Mouse (Mus musculus) forebrain, embryonic 14.5 days (tissue): ENCODE data around the gene Spem1. TPM values are rescaled to one million over a fixed set of nuclear protein-coding genes. Genes with fewer than 3 reads are reported as not detected.

ENCODE experiments used
- ATAC-seq: fragments of 200-750 bp; cut with Nextera tagmentation; 2 replicates; pipeline ENCODE4 v1.8.0; 2017; ENCODE audit warnings: mild to moderate bottlenecking, moderate library complexity
- DNase-seq: peaks from one replicate; pipeline ENCODE4 v3.0.0-alpha.2; 2015; ENCODE audit warnings: low spot score
- H3K27ac ChIP-seq: fragments of 300-500 bp; sonication (generic); 2 replicates; pipeline ENCODE4 v1.5.1; 2014; ENCODE audit warnings: low read depth, mild to moderate bottlenecking, control low read depth, low read length, moderate library complexity
- H3K27me3 ChIP-seq: fragments of 300-500 bp; sonication (generic); replicated peaks from 2 replicates; pipeline ENCODE4 v1.6.1; 2014; ENCODE audit warnings: low read length, control low read depth, mixed read lengths; ENCODE audit not compliant: control insufficient read depth, insufficient read depth
- H3K36me3 ChIP-seq: fragments of 300-500 bp; sonication (generic); 2 replicates; pipeline ENCODE4 v1.6.1; 2014; ENCODE audit warnings: low read length, control low read depth; ENCODE audit not compliant: control insufficient read depth, insufficient read depth
- H3K4me1 ChIP-seq: fragments of 300-500 bp; sonication (generic); 2 replicates; pipeline ENCODE4 v1.6.1; 2014; ENCODE audit warnings: antibody characterized with exemption, low read length, control low read depth; ENCODE audit not compliant: control insufficient read depth, insufficient read depth
- H3K4me2 ChIP-seq: fragments of 300-500 bp; sonication (generic); 2 replicates; pipeline ENCODE4 v1.6.1; 2014; ENCODE audit warnings: mild to moderate bottlenecking, control low read depth, low read length
- H3K4me3 ChIP-seq: fragments of 300-500 bp; sonication (generic); 2 replicates; pipeline ENCODE4 v1.5.1; 2014; ENCODE audit warnings: low read depth, low read length, control low read depth
- H3K9ac ChIP-seq: fragments of 300-500 bp; sonication (generic); 2 replicates; pipeline ENCODE4 v1.6.1; 2014; ENCODE audit warnings: mild to moderate bottlenecking, low read length, control low read depth, moderate library complexity
- H3K9me3 ChIP-seq: fragments of 300-500 bp; sonication (generic); replicated peaks from 2 replicates; pipeline ENCODE4 v1.6.1; 2016; ENCODE audit warnings: low read length, control low read depth, mixed read lengths; ENCODE audit not compliant: control insufficient read depth
- WGBS: fragments of 180-500 bp; shearing (Covaris S2); extraction: QIAGEN DNeasy Blood & Tissue Kit; methylation state at CpG from one replicate; pipeline ENCODE4 v1.1.7; 2014; 5-methylcytosine and 5-hydroxymethylcytosine counted together
- polyA plus RNA-seq: library from polyadenylated mRNA; unstranded; fragments of >200 nt; fragmentation: Nextera tagmentation; extraction: Ambion mirVana; gene quantifications from 2 replicates; pipeline ENCODE4 v1.2.1, GENCODE M21; 2014

Spem1 gene
- polyA plus RNA-seq, 1 experiment from 2014 or later: 0.39 TPM

DNA sequence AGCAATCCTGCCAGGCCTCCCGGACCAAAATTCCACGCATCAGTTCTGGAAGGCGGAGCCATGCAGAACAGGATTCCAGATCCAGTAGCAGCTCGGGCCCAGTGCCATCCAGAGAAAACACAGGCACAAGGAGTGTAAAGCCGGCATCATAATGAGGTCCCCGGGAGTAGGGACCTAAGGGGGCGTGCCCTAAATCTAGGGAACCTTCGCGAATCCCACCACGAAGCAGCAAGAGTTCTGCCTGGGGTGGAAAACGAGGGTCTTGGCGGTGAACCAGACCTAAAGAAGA, 17.4 kb downstream of the Spem1 start:
- peak; percentile 20 for DNase-seq
- H3K27ac ChIP-seq: no peak overlapping the region
- H3K9ac ChIP-seq: peak overlapping the region; percentile 25; the same call in 1 of the 2 replicates
- 5% methylated on average over 12 of the region's 12 CpGs for WGBS
- H3K4me2 ChIP-seq: peak overlapping the region; percentile 98; the same call in 1 of the 2 replicates
- H3K4me1 ChIP-seq: peaks cover 37% of the 10 kb centered on the region
- H3K36me3 ChIP-seq: no peaks in the 10 kb centered on the region
- H3K9me3 ChIP-seq: no peaks in the 10 kb centered on the region
- no peak overlapping the region; the same call in 1 of the 2 replicates for H3K4me3 ChIP-seq
- peaks cover 27% of the 10 kb centered on the region for H3K27me3 ChIP-seq
- no peak for ATAC-seq

DNA sequence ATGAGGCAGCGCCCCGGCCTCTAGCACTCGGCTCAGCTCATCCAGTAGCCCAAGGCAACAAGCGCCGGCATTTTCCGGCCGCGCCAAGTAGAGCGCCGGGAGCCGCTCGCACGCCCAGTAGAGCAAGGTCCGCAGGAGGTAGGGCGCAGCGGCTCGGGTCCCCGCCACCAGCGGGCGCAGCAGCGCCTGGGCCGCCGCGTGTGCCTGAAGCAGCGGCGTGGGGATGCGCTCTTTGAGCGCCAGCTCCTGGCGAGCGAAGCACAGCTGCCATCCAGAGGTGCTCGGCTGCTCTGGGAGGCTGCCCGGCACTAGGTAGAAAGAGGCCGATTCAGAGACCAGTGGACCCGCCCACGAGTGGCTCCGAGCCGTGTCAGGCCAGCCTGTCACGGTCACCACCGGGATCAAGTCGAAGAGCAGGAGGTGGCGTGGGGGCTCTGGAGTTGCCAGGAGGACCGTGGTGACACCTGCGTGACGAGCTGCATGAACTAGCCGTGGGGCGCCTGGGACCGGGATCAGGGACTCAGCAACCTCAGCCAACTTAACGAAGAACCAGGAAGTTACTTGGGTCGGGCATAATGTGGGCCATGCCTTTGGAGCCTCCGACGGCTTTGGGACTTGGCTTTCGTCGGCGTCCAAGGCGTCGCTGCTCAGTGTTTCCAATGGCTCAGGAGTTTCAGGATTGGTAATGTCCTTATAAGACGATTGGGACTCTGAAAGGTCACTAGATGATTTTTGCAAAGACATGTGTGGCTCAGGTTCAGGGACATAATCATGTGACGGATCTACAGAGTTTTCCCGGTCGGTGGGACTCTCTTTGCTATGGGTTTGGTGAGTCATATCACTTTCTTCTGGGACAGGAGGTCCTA, 18.0 kb downstream of the Spem1 start:
- Histone ChIP-seq H3K9me3 (no peaks in the 10 kb centered on the region), H3K4me3 (peak overlapping the region; percentile 56), H3K4me1 (peaks cover 43% of the 10 kb centered on the region), H3K27me3 (peaks cover 27% of the 10 kb centered on the region), H3K36me3 (no peaks in the 10 kb centered on the region), H3K27ac (peak overlapping the region; percentile 70; the same call in 1 of the 2 replicates), H3K9ac (peak overlapping the region; percentile 75), H3K4me2 (peak overlapping the region; percentile 98)
- ATAC-seq (peak; percentile 33), DNase-seq (peak; percentile 76)
- under 1% methylated on average over 60 of the region's 60 CpGs for WGBS

DNA sequence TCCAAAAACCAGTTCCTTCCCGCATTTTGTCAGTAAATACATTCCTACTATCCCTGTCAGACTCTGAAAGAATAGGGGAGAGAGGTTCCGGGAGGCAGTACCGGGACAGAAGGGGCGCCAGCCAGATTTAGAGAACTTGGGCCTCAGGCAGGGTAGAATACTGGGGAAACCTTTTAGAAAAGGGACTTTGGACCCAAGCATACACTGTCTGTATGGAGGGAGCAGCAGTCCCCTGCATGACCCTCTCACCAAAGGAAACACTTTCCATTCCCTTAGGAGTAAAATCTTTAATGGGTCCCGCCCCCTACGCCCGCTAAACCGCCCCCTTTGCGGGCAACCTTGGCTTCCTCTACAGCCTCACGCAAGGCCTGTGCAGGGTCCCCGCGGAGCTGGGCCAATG, 18.7 kb downstream of the Spem1 start:
- Histone ChIP-seq H3K4me1 (peaks cover 46% of the 10 kb centered on the region), H3K4me2 (peak overlapping the region; percentile 98), H3K27me3 (peaks cover 27% of the 10 kb centered on the region), H3K27ac (peak overlapping the region; percentile 70; the same call in 1 of the 2 replicates), H3K9ac (peak overlapping the region; percentile 75), H3K9me3 (no peaks in the 10 kb centered on the region), H3K36me3 (no peaks in the 10 kb centered on the region), H3K4me3 (peak overlapping the region; percentile 56)
- WGBS: 2% methylated on average over 12 of the region's 12 CpGs
- ATAC-seq (0 out of 2 replicates have a peak, but pooled peaks have one; percentile 1), DNase-seq (no peak)

DNA sequence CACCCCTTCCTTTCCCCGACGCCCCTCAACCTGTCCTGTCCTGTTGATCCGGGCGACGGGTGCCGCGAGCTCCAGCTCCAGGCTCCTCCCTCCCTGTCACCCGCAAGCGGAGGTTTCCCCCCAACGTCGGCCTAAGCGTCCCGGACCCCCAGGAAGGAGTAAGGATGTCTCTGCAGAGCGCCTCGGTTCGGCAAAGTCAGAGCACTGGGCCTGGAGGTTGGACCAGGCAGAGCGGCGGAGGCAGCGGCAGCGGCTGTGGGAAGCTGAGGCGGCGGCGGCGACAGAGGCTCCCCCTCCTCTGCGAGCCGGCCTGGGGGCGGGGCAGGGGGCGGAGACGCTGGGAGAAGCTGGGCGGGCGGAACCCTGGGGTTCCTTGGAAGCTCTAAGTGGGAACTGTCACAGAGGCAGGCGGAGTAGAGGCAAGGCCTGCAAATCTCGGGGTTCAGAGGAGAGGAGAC, 19.3 kb downstream of the Spem1 start:
- ATAC-seq (peak; percentile 29), DNase-seq (peak; percentile 86)
- Histone ChIP-seq H3K27ac (peak overlapping the region; percentile 70), H3K9ac (peak overlapping the region; percentile 75), H3K4me3 (peak overlapping the region; percentile 56), H3K9me3 (no peaks in the 10 kb centered on the region), H3K36me3 (no peaks in the 10 kb centered on the region), H3K4me1 (peaks cover 46% of the 10 kb centered on the region), H3K27me3 (peaks cover 27% of the 10 kb centered on the region), H3K4me2 (peak overlapping the region; percentile 98)
- WGBS: under 1% methylated on average over 33 of the region's 33 CpGs

DNA sequence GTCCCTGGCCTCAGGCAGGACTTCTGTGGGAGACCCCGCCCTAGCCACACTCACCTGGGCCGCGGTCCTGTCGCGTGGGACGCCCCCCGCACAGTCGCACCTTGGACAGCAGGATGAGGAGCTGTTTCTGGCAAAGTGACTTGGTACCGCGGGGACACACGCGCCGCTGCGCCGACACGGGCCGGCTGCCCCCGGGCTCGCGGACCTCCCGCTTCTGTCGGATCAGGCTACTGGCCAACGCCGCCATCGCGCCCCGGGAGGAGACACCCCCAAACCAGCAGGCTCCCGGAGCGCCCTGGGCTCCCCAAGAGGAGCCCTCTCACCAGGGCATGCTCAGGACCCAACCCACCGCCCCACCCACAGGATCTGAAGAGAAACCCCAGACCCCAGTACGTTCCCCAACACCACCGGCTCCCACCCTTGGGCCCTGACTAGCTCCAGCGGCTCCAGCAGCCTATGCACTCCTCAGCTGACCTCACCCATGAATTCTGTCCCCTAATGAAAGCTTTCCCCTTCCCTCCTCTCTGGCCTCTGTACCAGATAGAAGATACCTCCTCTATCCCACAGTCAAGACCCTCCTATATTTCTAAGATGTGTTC, 20.5 kb downstream of the Spem1 start, which contains the start of gene Fgf11:
Gene Fgf11 (minus strand): TSS at position 479 of the 599 bp plus-strand sequence.
- no peaks in the 10 kb centered on the region for H3K9me3 ChIP-seq
- WGBS: 1% methylated on average over 33 of the region's 33 CpGs
- H3K4me2 ChIP-seq: peak within 1 kb of the TSS; percentile 98
- peak within 1 kb of the TSS; percentile 56 for H3K4me3 ChIP-seq
- peaks cover 46% of the 10 kb centered on the region for H3K4me1 ChIP-seq
- no peaks in the 10 kb centered on the region for H3K36me3 ChIP-seq
- ATAC-seq (no peak), DNase-seq (no peak)
- peak within 1 kb of the TSS; percentile 88 for H3K27ac ChIP-seq
- H3K9ac ChIP-seq: peak within 1 kb of the TSS; percentile 75
- H3K27me3 ChIP-seq: peaks cover 27% of the 10 kb centered on the region

DNA sequence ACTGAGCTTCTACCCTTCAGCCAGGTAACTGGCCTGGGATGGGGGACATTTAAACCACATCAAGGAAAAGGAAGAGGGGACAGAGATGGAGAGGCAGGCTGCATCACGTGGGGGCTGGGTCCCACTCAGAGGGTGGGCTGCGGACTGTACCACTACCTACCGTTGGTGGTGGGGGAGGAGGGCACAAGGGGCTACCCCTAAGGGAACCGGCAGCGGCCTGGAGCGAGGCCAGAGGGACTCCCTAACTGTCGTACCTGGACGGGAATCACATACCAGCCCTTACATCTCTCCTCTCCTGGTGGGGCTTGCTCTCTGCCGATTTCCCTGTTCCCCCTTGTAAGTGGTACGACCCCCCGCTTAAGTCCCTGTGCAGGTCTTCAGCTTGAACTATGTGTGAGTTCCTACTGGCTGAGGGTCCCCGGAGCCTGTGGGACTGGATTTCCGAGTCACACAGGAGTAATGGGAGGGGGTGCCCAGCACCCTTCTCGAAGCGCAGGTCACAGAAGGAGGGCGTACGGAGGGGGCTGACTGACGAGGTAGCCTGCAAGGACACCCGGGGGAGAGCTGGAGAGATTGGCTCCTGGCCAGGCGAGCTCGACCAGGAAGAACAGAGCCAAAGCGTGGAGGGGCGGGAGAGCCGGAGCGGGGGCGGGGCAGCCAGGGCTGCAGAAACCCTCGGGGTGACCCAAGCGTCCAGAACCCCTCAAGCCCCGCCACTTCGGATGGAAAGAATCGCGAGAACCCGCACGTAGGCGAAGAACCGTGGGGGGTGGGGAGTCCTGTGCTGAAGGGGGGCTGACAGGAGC, 21.4 kb downstream of the Spem1 start:
- peak; percentile 90 for DNase-seq
- H3K4me2 ChIP-seq: peak overlapping the region; percentile 98
- WGBS: under 1% methylated on average over 36 of the region's 36 CpGs
- peak overlapping the region; percentile 73 for H3K9ac ChIP-seq
- peak; percentile 80 for ATAC-seq
- no peaks in the 10 kb centered on the region for H3K9me3 ChIP-seq
- peaks cover 46% of the 10 kb centered on the region for H3K4me1 ChIP-seq
- H3K27me3 ChIP-seq: peaks cover 21% of the 10 kb centered on the region
- H3K4me3 ChIP-seq: peak overlapping the region; percentile 56
- peak overlapping the region; percentile 88 for H3K27ac ChIP-seq
- H3K36me3 ChIP-seq: no peaks in the 10 kb centered on the region

DNA sequence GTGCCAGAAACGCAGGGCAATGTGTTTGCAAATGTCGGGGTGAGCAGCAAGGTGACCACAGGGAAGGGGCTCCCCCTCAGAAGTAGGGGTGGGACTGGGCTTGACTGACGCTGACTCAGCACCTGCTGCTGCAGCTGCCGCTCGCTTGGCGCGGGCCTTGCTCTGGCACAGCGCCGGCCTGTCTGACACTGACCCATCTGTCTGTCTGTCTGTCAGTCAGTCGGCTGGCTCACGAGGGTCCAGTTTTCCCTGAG, 21.9 kb downstream of the Spem1 start:
- Histone ChIP-seq H3K4me2 (peak overlapping the region; percentile 98), H3K9me3 (no peaks in the 10 kb centered on the region), H3K4me3 (peak overlapping the region; percentile 56), H3K36me3 (no peaks in the 10 kb centered on the region), H3K27ac (peak overlapping the region; percentile 88), H3K4me1 (peaks cover 46% of the 10 kb centered on the region), H3K9ac (peak overlapping the region; percentile 73), H3K27me3 (peaks cover 15% of the 10 kb centered on the region)
- ATAC-seq (peak; percentile 45), DNase-seq (peak; percentile 77)
- under 1% methylated on average over 11 of the region's 11 CpGs for WGBS

DNA sequence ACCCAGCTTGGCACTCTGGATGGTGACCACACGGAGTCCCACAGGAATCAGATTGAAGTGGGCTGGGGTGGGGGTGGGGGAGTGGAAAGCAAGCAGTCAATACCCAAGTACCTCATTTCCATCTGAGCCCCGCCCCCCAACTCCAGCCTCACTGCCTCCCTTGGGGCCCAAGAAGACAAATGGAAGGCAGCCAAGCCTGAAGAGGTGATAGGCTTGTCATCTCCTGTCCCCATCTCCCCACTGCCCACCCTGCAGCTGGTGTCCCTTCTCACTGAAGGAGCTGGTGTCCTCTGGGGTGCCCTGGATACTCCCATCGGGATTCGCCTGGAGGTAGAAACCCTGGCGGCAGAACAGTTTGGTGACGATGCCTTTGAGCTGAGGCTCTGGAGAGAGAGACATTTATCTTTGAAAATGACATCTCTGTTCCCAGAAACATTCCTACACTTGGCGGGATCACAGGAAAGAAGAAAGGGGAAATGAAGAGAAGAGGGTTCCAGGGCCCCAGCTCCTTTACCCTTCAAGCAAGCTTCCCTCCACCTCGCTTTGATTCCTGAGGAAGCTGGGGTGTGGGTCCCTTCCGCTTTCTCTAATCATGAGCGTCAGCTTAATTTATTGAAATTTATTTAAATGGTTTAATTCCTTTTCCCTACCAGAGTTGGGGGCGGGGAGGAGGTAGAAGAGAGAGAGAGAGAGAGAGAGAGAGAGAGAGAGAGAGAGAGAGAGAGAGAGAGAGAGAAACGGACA, 22.4 kb downstream of the Spem1 start:
- Histone ChIP-seq H3K9me3 (no peaks in the 10 kb centered on the region), H3K4me1 (peaks cover 44% of the 10 kb centered on the region), H3K27me3 (peaks cover 10% of the 10 kb centered on the region), H3K36me3 (no peaks in the 10 kb centered on the region), H3K4me3 (peak overlapping the region; percentile 56), H3K9ac (peak overlapping the region; percentile 73; the same call in 1 of the 2 replicates), H3K27ac (peak overlapping the region; percentile 88), H3K4me2 (peak overlapping the region; percentile 98)
- ATAC-seq (no peak), DNase-seq (peak; percentile 68)
- WGBS: 21% methylated on average over 11 of the region's 12 CpGs
